Mouse (Mus musculus) kidney, adult 8-10 months (tissue): ENCODE results near the gene Rabgap1l.

ENCODE experiments used
- DNase-seq, 2 experiments: peaks; one replicate each; pipeline ENCODE4 v3.0.0; 2022

The Rabgap1l gene

DNA sequence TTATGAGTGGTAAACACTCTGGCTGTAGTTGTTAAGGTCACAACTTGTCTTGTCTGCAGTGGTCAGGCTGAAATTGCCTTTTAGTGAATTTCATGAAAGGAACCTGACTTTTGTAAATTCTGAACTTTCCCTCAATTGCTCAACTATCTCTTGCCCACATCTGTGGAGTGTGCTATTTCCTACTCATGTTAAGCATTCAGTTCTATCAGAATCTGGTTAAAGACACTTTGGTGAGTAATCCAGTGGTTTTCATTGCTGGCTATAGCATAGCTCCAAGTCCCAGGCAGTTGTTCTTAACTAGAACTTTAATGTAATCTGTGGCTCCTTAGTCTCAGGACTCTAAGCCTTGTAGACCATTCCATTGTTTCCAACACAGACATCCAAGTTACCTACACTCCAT lies 421.3 kb downstream of the Rabgap1l start:
- DNase-seq, result no peak

DNA sequence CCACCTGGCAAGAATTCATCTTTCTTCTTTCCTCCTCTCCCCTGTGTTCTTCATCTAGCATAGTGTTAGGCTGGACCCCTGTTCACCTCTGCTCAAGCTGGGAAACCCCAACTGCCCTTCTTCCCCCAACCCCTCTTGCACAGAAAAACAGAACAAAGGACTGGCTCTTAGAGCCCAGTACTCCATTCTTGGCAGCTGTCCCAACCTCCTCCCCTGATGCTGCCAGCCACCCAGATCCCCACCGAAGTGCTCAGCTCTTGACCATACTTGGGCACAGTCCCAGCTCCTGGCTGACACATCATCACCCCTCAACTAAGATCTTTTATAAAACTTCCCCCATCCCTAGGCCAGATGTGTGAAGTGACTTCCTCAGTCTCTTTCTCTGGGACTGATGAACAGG lies 422.5 kb downstream of the Rabgap1l start:
- DNase-seq, result no peak

DNA sequence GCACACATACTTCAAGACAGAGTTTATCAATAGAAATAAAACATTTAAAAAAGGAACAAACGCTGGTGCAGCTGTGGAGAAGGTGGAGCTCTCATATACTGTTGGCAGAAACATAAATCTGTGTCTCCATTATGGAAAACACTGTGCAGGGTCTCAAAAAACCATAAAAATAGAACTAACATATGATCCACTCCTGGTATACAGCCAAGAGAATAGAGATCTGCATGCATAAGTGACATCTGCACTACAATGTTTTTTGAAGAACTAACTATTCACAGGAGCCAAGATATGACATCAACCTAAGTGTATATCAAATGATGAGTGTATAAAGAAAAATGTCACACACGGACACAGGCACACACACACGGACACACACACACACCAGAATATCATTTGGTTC lies 426.4 kb downstream of the Rabgap1l start:
- DNase-seq, result no peak

DNA sequence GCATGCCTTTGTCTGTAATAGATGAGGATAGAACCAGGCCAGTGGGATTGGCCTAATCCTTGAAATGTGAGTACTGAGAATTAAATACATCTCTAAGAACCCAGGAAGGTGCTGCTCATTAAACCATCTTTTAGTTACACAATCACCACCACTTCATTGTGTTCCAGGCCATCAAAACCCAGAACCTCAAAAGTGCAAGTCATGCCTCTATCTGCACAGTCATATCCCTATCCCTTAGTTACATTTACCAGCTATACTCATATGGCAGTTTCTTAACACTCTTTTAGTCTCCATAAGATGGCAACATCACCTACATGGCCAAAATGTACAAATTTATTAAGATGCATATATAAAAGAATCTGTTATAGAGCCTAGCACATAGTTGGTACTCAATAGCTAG lies 435.7 kb downstream of the Rabgap1l start:
- no peak for DNase-seq

DNA sequence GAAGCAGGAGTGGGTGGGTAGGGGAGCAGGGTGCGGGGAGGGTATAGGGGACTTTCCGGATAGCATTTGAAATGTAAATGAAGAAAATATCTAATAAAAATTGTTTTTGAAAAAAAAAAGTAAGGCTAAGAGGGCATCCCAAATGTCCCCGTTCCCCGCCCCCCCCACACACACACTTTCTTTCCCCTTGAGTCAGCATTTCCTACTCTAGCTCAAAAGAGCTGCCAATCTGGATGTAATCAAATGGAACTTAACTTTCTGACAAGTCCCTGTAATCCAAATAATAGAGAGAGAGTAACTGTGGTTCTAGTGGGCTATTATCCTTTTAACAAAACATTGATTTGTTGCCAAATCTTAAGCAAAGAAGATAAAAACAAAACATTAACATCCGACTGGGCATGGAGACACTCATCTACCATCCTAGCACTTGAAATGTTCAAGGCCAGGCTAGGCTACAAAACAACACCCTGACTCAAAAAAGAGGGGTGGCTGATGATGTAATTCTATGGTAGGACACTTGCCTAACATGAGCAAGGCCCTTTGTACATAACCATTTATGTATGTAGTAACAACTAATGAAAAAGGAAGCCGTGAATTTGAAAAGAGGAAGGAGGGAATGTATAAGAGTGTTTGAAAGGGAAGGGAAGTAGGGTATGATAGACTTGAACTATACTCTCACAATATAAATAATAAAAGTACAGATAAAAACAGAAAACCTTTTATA lies 439.1 kb downstream of the Rabgap1l start:
- DNase-seq, result no peak

DNA sequence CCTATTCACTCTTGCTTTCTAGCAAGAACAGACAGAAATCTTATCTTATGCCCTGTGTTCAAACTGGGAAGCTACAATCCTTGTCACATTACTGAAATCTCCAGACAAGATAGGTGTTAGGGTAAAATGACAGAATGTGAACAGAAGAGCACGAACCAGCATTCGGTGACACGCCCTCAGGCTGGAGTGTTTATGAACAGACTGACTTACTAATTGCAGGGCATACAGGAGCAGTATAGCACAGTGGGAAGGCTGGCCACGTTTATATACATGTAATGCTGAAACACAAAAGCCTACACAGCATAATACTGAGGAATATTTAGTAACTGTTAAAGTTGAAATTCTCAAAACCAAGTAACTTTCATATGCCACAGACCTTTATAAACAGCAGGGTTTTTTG lies 440.7 kb downstream of the Rabgap1l start:
- DNase-seq, result no peak

DNA sequence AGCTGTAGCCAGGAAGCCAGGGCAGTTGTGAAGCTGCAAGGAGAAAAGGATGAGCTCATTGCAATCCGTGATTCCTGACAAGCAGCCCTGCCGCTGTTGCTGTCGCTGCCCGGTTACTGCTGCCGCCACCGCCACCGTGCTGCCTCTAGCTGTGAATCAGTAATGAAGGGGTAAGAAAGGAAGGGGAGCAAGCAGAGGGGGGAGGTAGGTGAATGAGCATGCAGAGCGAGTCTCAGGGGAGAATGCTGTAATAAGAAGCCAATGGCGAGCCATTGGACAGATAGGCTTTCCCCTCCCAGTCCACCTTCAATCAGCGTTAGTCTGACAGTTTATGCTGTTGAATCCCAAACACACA lies 441.2 kb downstream of the Rabgap1l start:
- peak in 1 of 2 experiments; percentile 3 for DNase-seq

DNA sequence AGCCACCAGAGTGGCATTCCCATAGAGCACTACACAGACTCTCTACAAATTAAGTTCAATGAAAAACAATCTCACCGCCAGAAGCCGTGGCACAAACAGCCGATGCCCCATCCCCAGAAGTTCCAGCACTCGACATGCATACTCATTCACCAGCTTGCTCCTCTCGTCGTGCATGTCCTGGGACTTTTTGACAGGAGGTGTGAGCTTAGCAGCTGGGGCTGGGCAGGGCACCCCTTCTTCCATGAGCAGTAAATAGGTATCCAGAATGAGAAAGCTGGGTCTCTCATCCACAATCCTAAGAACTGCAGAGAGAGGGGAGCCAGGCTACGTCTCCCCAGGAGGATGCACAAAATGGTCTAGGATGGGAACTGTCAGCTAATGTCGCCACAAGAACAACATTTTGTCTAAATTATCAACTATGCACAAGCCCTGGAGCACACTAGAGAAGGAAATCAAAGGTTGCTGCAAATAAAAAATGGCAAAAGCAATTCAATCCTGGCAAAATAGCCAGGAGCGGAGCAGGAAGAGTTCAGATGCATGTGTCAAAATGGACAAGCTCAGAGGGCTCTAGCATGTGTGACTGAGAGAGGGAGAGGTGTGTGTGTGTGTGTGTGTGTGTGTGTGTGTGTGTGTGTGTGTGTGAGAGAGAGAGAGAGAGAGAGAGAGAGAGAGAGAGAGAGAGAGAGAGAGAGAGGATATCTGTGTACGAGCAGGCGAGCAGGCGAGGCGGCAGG lies 441.7 kb downstream of the Rabgap1l start:
- no peak for DNase-seq

DNA sequence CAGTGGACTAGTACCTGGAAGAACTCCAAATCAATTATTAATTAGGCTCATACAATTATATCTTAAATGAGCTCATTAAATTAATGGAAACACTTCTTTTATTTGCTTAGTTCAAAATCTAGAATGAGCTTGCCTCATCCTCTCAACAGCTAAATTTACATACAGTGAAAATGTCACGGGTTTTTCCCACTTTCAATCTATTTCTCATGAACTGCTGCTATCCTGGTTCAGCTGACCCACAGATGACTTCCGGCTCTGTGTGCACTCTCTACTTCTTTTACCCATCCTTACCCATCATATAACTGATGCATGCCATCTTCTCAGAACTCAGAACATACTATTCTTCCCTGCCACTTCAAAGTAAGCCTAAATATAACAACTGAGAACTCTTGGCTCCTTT lies 452.4 kb downstream of the Rabgap1l start:
- DNase-seq, result no peak

DNA sequence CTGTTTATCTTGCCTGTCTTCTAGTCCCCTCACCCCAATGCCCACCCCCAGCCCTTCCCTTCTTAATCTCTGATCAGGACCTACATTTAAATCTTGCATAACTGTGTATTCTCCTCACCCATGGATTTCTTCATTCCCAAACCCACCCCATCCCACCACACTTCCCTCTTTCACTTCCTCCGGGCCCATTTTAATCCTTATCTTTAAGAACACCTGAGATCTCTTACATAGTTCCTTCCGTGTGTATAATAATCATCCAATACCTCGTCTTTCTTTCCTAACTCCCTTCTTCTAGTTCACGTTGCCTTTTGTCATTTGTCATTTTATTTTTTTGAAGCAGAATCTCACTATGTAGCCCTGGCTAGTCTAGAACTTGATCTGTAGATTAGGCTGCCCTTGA lies 453.6 kb downstream of the Rabgap1l start:
- DNase-seq, result no peak

DNA sequence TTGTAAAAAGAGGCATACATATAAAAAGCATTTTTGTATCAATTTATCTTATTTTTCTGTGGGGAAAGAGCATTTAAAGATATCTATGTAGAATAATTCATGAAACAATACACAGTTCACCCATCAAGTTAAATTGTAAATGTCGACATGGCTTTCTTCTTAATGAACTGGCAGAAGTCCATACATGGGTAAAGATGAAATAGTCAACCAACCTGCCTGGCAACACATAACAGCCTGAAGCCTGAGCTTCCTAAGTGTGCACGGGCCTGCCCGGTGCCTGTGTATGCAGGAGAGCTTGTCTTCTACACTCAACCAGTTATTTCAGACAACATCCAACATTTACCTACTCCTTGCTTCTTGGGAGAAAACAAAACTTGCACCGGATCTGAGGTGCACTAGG lies 458.2 kb downstream of the Rabgap1l start:
- DNase-seq, result peak in 1 of 2 experiments; percentile 3

DNA sequence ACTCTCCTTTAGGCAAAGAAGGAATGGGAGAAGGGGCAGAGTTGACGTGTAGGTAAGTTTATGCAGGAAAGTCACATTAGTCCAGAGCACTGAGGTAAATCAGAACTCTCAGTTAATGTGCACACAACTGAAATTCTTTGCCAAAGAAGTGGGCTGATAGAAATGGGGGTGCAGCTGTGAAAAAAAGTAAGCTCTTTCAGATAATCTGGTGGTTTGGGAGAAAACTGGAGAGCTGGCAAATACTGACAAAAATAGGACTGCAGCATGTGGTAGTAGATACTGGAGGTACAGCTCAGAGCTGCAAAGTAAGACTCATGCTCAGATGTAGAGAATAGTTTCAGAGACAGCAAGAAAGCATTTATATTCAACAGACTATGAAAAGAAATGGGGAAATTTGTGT lies 462.2 kb downstream of the Rabgap1l start:
- no peak for DNase-seq

DNA sequence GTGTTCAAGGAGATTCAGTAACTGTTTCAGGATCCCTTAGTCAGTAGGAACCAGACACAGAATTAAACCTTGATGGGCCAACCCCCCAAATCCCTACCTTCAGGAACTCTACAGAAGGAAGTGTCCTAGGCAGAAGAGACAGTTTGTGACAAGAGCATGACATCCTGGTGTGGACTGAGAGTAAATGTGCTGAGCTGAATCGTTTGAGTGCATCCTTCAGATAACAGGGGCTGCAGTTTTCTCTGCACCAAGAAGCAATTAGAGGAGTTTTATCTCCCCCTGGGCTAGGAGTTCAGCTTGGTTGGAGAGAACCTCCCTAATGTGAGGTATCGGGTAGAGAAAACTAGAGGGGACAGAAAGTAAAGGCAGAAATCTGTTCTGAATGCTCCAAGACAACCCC lies 462.8 kb downstream of the Rabgap1l start:
- no peak for DNase-seq

DNA sequence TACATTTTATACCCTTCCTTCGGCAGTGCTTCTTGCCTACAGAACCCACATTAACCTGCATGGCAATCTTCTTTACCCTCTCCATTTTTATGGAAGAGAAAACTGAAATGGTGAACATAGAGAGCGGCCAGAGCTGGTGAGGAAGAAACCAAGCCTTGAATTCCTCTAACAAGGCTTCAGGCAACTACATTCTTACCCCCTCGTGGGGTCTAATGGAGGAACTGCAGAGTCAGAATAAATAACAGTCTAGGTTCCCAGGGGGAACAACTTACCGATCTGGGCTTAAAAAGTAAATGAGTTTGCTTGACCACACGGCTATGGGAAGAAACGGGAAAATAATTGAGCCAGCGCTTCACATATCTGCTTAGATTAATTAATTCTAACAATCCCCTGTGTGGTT lies 463.2 kb downstream of the Rabgap1l start:
- DNase-seq, result no peak

DNA sequence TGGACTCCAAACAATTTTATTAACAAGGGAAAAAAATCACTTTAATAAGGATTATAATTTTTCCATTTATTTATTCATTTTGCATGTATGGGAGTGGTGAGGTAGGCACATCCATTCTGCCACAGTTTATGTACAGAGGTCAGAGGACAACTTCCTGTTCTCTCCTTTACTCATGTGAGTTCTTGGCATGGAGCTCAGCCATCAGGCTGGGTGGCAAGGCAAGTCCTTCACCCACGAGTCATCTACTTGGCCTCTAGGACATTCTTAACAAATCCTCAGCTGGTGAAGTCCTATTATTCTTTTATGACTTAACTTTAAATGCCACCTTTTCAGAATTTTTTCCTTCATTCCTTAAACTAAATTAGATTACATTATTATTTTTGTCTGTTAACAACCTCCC lies 465.5 kb downstream of the Rabgap1l start:
- DNase-seq, result no peak

DNA sequence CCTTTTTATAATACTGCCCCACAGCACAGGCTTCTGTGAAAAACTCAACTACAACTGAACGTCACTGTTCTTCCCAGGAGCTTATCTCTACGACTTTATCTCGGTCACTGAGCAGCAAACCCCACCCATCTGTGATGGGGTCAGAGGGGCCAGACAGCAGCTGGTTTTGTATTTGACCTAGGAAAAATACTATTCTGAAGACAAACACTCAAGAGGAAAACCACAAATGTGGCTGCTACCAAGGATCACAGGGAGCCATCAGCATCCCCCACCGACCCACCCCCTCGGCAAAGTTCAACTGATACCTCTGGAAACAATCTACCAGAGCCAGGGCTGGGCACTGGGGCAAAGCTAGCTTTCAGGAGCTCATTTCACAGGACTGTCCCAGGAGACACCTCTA lies 467.5 kb downstream of the Rabgap1l start:
- DNase-seq, result no peak

DNA sequence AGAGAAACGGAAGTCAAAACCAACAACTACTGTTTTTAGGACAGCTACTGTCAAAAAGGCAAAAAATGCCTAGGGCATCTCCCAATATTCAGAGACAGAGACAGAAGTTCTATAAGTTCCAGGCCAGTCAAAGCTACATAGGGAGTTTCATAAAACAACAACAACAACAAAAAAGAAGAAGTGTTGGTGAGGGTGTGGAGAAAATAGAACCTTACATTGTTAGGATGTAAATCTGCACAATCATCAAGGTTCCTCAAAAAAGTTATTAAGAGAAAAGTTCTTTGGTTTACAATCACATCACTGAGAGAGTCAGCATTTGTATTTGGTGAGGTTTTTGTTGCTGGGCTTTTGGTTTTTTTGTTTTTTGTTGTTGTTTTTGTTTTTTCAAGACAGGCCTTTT lies 472.3 kb downstream of the Rabgap1l start:
- no peak for DNase-seq

DNA sequence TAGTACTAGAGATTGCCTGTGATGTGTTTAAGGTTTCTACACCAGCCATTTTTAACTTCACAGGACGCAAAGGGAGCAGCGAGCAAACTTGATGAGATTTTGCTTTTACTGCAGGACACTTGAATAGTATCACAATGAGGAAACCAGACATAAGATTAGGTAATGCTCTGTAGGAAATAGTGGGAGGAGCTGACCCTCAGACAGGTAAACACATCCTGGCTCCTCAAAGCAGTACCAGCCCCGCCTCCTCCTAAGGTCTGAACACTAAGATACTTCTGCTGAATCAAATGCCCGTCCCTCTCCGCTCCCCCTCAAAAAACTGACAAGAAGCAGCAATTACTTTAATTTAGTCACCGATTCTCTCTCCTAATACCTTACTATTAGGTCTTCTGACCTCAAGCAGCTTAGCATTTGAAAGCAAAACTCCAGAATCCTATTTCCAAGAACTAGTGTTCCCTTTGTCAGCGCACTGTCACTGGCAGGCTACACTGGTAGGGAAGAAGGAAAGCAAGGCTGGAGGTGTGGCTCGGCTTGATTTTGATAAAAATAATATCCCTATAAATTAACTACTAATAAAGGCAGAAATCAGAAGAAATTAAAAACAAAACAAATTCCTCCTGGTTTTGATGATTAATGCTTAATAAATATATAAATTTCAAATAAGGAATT lies 474.8 kb downstream of the Rabgap1l start:
- DNase-seq, result no peak

DNA sequence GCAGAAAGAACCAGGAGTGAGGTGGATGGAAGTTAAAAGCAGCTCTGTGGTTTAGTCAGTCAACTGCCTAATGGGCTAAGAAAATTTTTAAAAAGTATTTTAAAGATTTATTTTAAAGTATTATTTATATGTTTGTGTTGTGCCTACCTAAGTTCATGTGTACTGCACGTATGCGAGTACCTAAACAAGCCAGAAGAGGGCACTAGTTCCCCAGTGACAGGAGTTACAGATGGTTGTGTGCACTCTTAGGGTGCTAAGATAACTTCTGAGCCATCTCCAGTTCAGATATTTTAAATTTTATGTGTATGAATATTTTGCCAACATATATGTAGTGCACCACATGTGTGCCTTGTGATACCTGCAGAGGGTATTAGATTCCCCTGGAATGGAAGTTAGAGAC lies 476.8 kb downstream of the Rabgap1l start:
- DNase-seq, result no peak

DNA sequence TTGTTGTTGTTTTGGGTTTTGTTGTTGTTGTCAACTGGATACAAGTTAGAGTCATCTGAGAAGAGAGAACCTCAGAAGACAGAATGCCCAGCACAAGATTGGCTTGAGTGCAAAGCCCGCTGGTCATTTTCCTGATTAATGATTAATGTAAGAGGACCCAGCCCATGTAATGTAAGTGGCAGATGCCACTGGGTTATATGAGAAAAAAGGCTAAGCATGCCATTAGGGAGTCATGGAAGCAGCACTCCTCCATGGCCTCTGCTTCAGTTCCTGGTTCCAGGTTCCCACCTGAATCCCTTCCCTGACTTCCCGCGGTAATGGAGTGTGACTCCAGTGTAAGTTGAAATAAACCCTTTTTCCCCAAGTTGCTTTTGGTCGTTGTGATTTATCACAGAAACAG lies 480.4 kb downstream of the Rabgap1l start:
- peak; percentile 8 to 17 for DNase-seq

DNA sequence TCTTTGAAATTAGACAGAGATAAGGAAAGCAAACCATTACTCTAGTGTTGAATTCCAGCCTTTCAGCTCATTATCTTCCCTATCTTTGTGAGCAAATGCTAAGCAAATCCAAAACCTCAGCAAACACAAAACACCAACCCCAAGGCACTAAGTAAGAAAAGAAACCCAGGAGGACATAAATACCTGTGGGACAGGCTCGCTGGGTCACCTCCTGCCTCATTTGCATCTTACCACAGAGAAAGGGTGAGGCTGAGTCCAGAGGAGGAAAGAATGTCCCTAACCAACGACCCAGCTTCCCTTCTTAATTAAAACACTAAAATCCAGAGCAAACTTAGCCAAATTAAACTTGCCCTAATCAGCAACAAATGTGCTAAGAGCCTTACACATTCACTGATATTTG lies 481.1 kb downstream of the Rabgap1l start:
- DNase-seq, result no peak

DNA sequence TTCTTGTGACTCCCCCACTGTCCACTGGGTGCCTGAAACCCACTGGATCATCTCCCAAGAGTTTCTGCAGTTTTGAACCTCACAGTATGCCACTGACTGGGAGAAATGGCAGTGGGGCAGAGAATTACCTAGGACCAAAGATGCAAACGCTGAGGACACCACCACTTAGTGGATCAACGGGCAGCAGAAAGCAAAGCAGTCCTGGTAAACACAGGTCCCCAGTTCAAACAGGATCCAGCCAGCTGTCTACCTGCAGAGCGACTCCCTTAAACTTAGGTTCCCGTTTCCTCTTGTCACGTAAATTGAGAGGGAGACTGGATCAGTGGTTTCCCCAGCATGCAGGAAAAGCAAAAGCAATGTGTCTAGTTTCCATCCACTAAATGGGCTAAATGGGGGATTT lies 483.1 kb downstream of the Rabgap1l start:
- peak in 1 of 2 experiments; percentile 7 for DNase-seq

DNA sequence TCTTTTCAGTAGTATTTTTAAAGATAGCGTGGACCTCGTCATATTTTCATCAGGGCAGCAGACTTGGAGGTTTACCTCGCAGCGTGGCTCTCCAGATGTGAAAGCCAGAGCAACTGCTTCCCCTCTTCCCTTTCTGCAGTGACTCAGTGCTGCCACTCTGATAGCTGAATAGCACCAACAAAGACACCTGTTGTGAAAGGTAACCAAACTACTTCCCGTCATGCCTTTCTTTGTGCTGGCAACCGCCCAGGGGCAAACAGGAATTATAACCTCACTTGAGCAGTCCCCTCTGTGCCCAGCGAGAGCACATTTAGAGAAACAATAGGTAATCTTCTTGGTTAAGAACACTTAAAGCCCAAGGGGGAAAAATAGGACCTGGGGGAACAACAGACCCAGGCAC lies 484.0 kb downstream of the Rabgap1l start:
- DNase-seq, result peak; percentile 39 to 43

DNA sequence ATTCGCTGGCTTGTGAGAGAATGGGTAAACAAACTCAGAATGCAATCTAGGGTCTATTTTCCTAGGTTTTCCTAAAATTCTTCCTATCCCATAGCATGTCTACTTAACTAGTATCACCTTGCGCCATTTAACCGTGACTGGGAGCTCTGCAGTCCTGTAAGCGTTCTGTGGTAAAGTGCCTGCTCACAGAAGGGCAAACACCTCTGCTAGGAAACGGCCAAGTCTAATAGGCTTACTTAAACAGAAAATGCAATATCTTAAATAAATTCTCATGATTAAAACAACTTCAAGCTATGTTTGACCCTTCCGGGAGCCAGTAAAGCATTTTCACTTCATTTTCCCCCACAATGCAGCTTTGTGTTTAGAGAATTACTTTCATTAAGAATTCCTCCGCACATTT lies 484.5 kb downstream of the Rabgap1l start:
- no peak for DNase-seq
